Mouse (Mus musculus) NIH3T3 (cell line): Measurements from ENCODE around the gene Lmo1.
"Not testable (repeated sequence)": the region's sequence is repeated elsewhere in the genome, so short reads cannot be mapped to it uniquely, and the experiment has no call there.

ENCODE experiments used
- DNase-seq: peaks from one replicate; pipeline ENCODE4 v3.0.0-alpha.2; 2012; ENCODE audit warnings: low read depth

Gene Lmo1

DNA sequence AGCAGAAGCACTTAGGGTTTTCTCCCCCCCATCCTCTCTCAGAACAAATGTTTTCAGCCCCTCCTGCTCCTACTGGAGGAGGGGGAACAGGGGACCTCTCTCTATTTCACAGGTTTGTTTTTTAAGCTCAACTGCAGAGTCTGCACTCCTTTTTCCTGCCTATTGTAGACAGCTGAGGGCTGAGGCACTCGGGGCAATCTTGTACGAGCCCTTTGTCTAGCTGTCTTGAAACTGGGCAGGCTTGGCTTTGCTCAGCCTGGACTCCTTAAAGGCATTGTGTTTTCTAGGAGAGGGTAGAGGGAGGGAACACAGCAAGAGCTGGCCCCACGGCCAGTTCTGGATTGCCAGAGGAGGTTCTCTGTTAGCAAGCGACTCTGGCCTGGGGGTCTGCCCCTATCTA lies 59.5 kb downstream of the Lmo1 start:
- not testable (repeated sequence) for DNase-seq

DNA sequence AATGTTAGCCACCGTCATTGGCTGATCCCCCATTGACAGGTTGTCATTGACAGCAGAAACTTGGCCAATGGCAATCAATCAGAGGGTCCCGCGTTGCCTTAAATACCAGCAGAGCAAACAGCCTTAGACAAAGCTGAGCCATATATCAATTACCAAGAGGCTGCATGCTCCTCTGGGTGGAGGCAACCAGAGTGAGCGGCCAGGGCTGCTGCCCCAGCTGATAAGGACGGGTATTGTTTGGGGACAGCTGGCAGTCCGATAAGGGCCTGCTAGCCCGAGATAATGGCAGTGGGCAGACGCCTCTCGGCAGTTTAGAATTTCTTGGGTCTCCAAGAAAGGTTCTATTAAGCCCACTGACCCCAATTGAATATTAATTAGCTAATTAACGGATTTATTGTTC lies 60.1 kb downstream of the Lmo1 start:
- DNase-seq = no peak

DNA sequence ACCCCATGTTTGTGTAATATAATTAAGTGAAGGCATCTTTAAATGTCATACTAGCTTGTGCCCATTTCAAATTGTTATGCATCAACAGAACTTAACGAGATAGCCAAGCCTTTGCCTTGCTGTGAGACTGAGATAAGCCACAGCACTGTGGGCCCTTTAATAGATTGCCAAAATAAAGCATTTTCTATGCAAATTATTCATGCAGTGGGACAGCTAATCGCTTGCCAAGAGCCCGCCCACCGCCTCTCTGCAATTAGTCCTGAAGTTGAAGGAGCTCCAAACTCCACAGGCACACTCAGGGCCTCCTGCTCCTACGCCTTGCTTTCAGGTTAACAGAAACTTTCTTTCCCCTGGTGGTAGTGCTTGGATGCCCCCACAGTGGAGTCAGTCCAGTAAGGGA lies 64.0 kb downstream of the Lmo1 start:
- no peak for DNase-seq

DNA sequence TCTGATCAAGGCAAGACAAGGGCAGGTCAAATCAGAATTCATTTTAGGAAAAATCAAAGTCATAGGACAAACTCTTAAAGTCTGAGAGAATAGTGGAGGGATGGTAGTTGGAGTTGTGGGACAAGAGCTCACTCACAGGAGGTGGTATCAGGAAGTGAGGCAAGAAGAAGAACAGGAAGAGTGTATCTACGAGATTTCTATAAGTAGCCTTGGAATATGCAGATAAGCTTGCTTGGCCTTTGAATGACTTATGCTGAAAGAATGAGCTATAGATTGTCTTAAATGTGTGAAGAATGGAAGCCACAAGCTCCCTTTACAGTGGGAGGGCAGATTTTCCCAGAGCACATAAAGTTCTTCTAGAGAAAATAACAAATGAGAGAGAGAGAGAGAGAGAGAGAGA lies 70.1 kb downstream of the Lmo1 start:
- DNase-seq = no peak

DNA sequence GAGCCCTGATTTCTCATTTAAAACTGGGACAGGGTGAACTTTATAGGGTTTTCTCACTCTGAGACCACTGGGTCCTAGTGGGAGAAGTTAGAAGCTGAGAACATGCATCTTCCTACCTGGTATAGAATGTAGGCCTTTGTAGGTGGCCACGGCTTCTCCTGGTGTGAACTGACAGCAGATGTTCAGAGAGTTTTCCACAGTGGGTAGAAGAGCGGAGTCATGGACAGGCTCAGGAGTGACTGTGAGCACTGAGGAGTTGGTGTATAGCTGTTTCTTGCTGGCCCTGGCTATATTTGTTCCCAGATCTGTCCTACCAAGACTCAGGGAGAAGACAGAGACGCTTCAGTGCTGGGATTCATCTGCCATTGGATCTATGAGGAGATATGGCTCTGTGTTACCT lies 73.8 kb downstream of the Lmo1 start:
- DNase-seq = no peak

DNA sequence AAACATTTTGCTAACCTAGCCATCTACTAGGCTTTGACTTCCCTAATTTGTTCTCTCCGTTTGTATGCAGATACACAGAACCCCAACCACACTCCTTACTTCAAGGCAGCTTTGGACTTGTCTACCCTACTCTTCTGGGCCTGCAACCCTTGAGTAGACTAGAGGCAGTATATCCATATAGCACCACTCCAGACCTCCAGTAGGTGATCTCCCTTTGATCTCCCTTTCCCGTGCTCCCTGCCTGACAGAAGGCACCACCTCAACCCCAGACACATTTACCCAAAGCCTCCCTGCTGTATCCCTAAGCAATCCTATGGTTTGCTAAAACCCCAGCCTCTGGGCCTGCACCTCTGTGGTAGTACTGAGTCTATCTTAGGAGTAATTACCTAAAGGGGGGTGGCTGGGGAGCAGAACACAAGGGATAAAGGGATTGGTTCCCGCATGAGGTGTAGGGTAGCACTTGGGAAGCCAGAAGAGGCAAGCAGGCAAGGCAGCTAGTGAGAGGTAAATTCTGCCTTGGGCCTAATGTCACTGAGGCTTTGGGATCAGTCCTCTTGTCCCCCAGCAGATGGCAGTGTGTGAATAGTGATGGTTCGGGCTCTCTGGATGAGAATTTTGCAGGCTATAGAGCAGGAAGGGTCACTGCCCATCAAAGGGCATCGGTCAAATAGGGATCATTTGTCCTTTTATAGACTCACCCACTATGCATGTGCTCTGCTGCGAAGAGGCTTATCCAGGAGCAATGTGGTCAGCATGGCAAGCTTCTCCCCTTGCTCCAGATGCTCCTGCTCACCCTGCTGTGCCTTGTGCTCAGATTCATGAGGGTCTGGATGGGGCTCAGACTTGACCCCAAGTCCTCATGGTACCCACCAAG lies 76.6 kb downstream of the Lmo1 start:
- peak; percentile 41 for DNase-seq

DNA sequence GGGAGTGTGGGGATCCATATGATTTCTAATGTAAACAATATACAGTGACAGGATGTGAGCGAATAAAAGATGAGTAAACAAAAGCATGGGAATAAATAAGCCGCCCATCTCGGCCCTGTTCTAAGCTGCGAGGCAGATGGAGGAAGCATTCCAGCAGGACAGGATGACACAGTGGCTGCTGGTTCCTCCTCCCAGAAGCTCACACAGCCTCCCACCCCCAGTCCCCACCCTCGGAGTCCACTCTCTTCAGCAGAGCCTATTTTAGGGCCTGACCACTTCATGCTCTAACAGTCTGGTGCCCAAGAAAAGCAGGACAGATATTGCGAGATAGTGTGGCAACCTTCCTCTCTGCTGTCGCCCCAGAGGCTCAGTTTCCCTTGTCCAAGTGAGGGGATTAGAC lies 77.8 kb downstream of the Lmo1 start:
- no peak for DNase-seq

DNA sequence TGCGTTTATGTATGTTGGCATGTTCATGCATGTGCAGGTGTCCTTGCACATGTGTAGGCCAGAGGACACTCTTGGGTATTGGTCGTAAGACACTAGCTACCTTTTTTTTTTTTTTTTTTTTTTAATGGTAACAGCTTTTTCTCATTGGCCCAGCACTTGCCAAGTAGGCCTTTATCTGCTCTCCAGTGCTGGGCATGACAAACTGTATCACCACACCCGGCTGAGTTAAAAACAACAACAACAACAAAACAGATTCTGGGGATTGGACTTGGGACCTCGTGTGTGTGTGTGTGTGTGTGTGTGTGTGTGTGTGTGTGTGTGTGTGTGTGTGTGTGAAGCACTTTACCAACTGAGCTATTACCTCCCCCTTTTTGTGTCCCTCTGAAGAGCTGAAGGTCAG lies 78.4 kb downstream of the Lmo1 start:
- no peak for DNase-seq

DNA sequence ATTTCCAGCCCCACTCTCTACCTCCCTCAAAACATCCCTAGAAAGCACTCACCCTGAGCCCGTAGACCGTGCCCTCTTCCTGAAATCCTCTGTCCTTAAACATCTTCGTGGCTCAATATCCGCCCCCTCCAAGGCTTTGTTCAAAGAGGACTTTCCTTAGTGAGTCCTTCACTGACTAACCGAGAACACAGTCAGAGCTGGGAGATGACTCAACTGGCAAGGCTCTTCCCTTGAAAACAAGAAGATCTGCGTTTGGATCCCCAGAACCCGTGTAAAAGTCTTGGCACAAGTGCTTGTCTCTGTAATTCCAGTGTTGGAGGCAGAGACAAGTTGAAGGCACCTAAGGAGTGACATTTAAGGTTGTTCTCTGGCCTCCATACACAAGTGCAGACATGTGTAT lies 80.7 kb downstream of the Lmo1 start:
- no peak for DNase-seq

DNA sequence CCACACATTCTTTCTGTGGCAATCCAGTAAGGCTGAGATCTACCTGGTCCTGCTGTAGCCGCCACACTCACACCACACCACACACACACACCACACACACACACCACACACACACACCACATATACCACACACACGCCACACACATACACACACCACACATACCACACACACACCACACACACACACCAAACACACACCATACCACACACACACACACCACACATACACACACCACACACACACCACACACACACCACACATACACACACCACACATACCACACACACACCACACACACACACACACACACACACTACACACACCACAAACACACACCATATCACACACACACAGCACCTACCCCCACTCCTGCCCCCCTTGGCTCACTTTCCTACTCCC lies 83.7 kb downstream of the Lmo1 start:
- not testable (repeated sequence) for DNase-seq
